Mouse (Mus musculus) embryonic facial prominence, embryonic 14.5 days (tissue): ENCODE measurements at regions not wholly inside any gene's neighbourhood (a gene's known extent, or its start where the extent isn't known, plus 50 kb on each side); places are given as distances from the start of the nearest gene placed in this dataset.

Experiments used
- ATAC-seq: fragments of 200-750 bp; cut with Nextera tagmentation; 2 replicates; pipeline ENCODE4 v1.8.0; 2017; ENCODE audit warnings: low read depth, moderate number of reproducible peaks, moderate TSS enrichment
- DNase-seq: peaks from one replicate; pipeline ENCODE4 v3.0.0-alpha.2; 2015; ENCODE audit warnings: low spot score
- H3K27ac ChIP-seq: fragments of 300-500 bp; sonication (generic); replicated peaks from 2 replicates; pipeline ENCODE4 v1.5.1; 2014; ENCODE audit warnings: low read depth, mild to moderate bottlenecking, low read length, moderate library complexity
- H3K27me3 ChIP-seq: fragments of 300-500 bp; sonication (generic); replicated peaks from 2 replicates; pipeline ENCODE4 v1.6.1; 2014; ENCODE audit warnings: low read length; ENCODE audit not compliant: control insufficient read depth, insufficient read depth
- H3K36me3 ChIP-seq: fragments of 300-500 bp; sonication (generic); 2 replicates; pipeline ENCODE4 v1.6.1; 2014; ENCODE audit warnings: low read length, mixed read lengths; ENCODE audit not compliant: control insufficient read depth, insufficient read depth
- H3K4me1 ChIP-seq: fragments of 300-500 bp; sonication (generic); 2 replicates; pipeline ENCODE4 v1.6.1; 2014; ENCODE audit warnings: antibody characterized with exemption, low read length; ENCODE audit not compliant: control insufficient read depth, insufficient read depth
- H3K4me2 ChIP-seq: fragments of 300-500 bp; sonication (generic); 2 replicates; pipeline ENCODE4 v1.6.1; 2014; ENCODE audit warnings: low read depth, mild to moderate bottlenecking, low read length, moderate library complexity, mixed read lengths
- H3K4me3 ChIP-seq: fragments of 300-500 bp; sonication (generic); 2 replicates; pipeline ENCODE4 v1.5.1; 2014; ENCODE audit warnings: low read depth, mild to moderate bottlenecking, low read length
- H3K9ac ChIP-seq: fragments of 300-500 bp; sonication (generic); 2 replicates; pipeline ENCODE4 v1.6.1; 2014; ENCODE audit warnings: low read depth, mild to moderate bottlenecking, low read length, moderate library complexity, mixed read lengths
- H3K9me3 ChIP-seq: fragments of 300-500 bp; sonication (generic); 2 replicates; pipeline ENCODE4 v1.6.1; 2016; ENCODE audit warnings: low read length; ENCODE audit not compliant: control insufficient read depth
- WGBS: fragments of 180-500 bp; shearing (Covaris S2); extraction: QIAGEN DNeasy Blood & Tissue Kit; methylation state at CpG from one replicate; pipeline ENCODE4 v1.1.7; 2014; 5-methylcytosine and 5-hydroxymethylcytosine counted together

DNA sequence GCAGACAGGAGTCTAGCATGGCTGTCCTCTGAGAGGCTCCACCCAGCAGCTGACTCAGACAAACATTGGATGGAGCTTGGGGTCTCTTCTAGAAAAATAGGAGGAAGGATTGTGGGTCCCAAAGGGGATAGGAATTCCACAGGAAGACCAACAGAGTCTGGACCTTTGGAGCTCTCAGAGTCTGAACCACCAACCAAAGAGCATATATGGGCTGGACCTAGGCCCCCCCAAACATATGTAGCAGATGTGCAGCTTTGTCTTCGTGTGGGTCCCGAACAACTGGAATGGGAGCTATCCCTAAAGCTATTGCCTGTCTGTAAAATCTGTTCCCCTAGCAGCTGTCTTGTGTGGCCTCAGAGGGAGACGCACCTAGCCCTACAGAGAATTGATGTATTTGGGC is 50.1 kb upstream of the Cpm start:
- 59% methylated on average over 3 of the region's 3 CpGs for WGBS
- DNase-seq: no peak
- H3K27ac ChIP-seq: no peak overlapping the region
- ATAC-seq: no peak
- no peak overlapping the region for H3K9ac ChIP-seq
- H3K4me3 ChIP-seq: no peak overlapping the region
- H3K4me1 ChIP-seq: peaks cover 11% of the 10 kb centered on the region
- H3K36me3 ChIP-seq: no peaks in the 10 kb centered on the region
- no peak overlapping the region for H3K4me2 ChIP-seq
- H3K27me3 ChIP-seq: no peaks in the 10 kb centered on the region
- H3K9me3 ChIP-seq: no peaks in the 10 kb centered on the region

DNA sequence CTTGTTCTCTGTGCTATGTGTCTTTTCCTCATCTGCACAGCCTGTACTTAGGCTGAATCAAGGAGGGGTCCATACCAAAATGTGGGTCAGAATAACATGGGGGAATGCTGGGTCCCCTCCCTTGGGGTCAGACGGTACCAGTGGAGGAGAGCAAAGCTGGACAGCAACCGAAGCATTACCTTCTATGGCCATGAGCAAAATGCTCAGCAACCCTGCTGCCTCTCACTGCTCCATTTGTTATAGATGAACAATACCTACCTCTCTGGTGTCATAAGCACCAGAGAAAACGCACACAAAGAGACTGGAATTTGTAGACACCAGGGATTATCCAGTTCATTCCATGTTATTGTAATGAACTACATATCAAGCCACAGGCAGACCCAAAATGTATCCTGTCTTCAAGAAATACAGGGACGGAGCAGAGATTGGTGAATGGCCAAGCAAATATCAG is 50.6 kb upstream of the Cpm start:
- WGBS: 85% methylated on average over 4 of the region's 4 CpGs

DNA sequence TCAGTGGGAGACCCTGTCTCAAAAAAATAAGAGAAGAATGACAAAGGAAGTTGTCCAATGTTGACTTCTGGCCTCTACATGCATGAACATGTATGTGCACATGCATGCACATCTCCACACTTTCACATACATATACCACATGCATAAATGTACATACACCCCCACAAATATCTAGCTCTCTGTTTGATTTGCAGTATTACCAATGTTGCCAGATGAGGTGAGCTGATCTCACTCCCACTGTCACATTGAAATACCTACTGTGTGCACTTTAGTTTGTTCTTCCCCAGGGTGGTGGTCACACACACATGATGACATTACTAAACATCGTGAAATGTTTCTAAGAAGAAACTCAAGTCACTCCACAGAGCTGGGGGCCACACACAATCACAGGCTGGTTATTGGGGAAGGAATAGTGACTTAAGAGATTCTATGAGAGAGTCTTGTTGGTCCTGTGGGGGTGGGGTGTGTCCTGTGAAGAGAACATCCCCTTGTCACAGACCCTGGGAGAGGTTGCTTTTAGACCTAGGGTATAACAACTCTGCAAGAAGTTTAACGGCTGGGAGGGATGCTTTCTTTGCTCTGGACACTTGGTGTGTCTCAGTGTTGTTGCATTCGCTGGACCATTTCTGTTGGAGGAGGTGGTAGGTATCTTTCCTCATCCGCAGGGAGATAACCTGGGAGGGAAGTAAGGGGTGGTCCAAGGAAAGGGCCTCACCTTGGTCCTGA is 51.2 kb upstream of the Cpm start:
- no peaks in the 10 kb centered on the region for H3K9me3 ChIP-seq
- ATAC-seq: no peak
- H3K4me2 ChIP-seq: no peak overlapping the region
- H3K27ac ChIP-seq: no peak overlapping the region
- no peak overlapping the region for H3K9ac ChIP-seq
- no peak overlapping the region for H3K4me3 ChIP-seq
- 0 out of 2 replicates have a peak, but pooled peaks cover under 1% of the 10 kb centered on the region for H3K27me3 ChIP-seq
- WGBS: 89% methylated on average over 4 of the region's 4 CpGs
- H3K4me1 ChIP-seq: 0 out of 2 replicates have a peak, but pooled peaks cover under 1% of the 10 kb centered on the region
- DNase-seq: no peak
- no peaks in the 10 kb centered on the region for H3K36me3 ChIP-seq

More for the DNA sequence above, 50.6 kb upstream of the Cpm start:
- Histone ChIP-seq H3K9me3 (no peaks in the 10 kb centered on the region), H3K4me3 (no peak overlapping the region), H3K36me3 (no peaks in the 10 kb centered on the region), H3K9ac (no peak overlapping the region), H3K4me1 (0 out of 2 replicates have a peak, but pooled peaks cover 7% of the 10 kb centered on the region), H3K27me3 (no peaks in the 10 kb centered on the region), H3K27ac (no peak overlapping the region), H3K4me2 (no peak overlapping the region)
- no peak for ATAC-seq
- no peak for DNase-seq

GRCm38 (mm10) chr10:117576881-117577730 is 52.2 kb upstream of the Cpm start:
- no peak overlapping the region for H3K4me3 ChIP-seq
- no peaks in the 10 kb centered on the region for H3K36me3 ChIP-seq
- peaks cover 8% of the 10 kb centered on the region for H3K4me1 ChIP-seq
- no peaks in the 10 kb centered on the region for H3K9me3 ChIP-seq
- no peak for ATAC-seq
- peaks cover 10% of the 10 kb centered on the region for H3K27me3 ChIP-seq
- no peak overlapping the region for H3K27ac ChIP-seq
- no peak overlapping the region for H3K4me2 ChIP-seq
- no peak for DNase-seq
- 85% methylated on average over 8 of the region's 8 CpGs for WGBS
- no peak overlapping the region for H3K9ac ChIP-seq

DNA sequence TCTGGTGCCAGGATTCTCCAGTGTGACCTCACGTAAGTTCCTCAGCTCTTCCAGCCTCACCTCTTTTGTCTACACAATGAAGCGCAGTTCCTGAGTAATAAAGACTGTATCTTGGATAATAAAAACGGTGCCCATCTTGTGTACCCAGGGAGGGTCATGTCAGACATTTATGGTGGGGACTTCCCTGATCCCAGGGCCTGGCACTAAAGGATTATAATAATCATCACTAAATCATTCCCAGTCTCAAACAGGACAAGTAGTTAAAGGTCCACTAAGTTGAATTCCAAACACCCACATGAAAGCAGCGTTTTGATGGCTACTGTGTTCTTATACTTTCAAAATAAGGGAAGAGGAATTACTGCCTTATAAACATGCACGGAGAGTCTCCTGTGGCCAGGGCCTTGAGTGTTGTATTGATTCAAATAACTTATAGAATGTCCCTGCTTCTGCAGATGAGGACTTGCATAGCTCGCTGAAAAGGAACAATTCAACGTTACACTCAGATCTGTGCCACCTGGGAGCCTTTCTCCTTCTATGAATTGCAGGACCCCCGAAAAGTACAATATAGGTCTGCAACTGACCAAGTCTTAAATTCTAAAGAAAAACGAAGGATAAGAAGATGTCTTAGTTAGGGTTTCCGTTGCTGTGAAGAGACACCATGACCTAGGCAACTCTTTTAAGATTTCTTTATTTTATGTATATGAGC is 53.0 kb upstream of the Cpm start:
- Histone ChIP-seq H3K27me3 (peaks cover 10% of the 10 kb centered on the region), H3K36me3 (no peaks in the 10 kb centered on the region), H3K4me1 (peaks cover 14% of the 10 kb centered on the region), H3K27ac (no peak overlapping the region), H3K9me3 (no peaks in the 10 kb centered on the region), H3K4me3 (no peak overlapping the region), H3K4me2 (no peak overlapping the region), H3K9ac (no peak overlapping the region)
- 87% methylated on average over 10 of the region's 10 CpGs for WGBS
- ATAC-seq (no peak), DNase-seq (no peak)

GRCm38 (mm10) chr10:117575404-117576153 is 53.7 kb upstream of the Cpm start:
- Histone ChIP-seq H3K4me3 (no peak overlapping the region), H3K36me3 (no peaks in the 10 kb centered on the region), H3K4me2 (no peak overlapping the region), H3K9me3 (no peaks in the 10 kb centered on the region), H3K27me3 (peaks cover 10% of the 10 kb centered on the region), H3K4me1 (peaks cover 20% of the 10 kb centered on the region), H3K9ac (no peak overlapping the region), H3K27ac (no peak overlapping the region)
- WGBS: 55% methylated on average over 14 of the region's 14 CpGs
- no peak for ATAC-seq
- no peak for DNase-seq

DNA sequence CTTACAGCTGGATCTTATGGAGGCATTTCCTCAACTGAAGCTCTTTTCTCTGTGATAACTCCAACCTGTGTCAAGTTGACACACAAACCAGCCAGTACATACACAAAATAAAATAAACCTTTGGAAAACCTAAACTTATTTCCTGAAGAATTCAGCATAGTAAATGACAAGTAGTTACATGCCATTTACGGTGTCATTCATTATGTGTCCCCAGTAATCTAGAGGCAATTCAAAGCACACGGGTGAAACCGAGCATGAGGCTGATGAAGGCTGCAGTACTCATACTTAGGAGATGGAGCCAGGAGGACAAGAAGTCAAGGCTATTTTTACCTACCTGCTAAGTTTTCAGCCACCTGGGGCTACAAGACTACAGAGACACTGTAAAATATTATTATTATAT is 54.4 kb upstream of the Cpm start:
- DNase-seq: no peak
- H3K4me3 ChIP-seq: no peak overlapping the region
- H3K4me1 ChIP-seq: peaks cover 20% of the 10 kb centered on the region
- WGBS: 84% methylated on average over 3 of the region's 3 CpGs
- ATAC-seq: no peak
- no peak overlapping the region for H3K4me2 ChIP-seq
- H3K9ac ChIP-seq: no peak overlapping the region
- no peaks in the 10 kb centered on the region for H3K36me3 ChIP-seq
- H3K27me3 ChIP-seq: peaks cover 16% of the 10 kb centered on the region
- no peak overlapping the region for H3K27ac ChIP-seq
- H3K9me3 ChIP-seq: no peaks in the 10 kb centered on the region
